Mouse (Mus musculus): ENCODE data around the gene Urb2.

DNA sequence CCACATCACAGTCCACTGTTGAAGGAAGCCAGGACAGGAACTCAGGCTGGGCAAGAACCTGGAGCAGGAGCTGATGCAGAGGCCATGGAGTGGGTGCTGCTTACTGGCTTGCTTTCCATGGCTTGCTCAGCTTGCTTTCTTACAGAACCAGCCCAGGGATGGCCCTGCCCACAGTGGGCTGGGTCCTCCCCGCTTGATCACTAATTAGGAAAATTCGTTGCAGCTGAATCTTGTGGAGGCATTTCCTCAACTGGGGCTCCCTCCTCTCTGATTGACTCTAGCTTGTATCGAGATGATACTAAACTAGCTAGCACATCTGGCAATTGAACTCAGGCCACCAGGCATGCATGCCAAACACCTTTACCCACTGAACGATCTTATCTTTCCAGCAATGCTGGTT lies 18.0 kb downstream of the Urb2 start:
- TF ChIP-seq CTCF (IDR thresholded peaks at IDR 0.05; ENCODE audit: control insufficient read depth, insufficient read depth, low read length), result no peak
- TF ChIP-seq POLR2A (IDR thresholded peaks at IDR 0.05; ENCODE audit: borderline replicate concordance, control insufficient read depth, low read depth, low read length), result no peak

All from bone marrow, adult 2 months (tissue).